Mouse (Mus musculus): ENCODE data around the gene Eif2a.
"Not testable (repeated sequence)": the region's sequence is repeated elsewhere in the genome, so short reads cannot be mapped to it uniquely, and the experiment has no call there.

The Eif2a gene

GRCm38 (mm10) chr3:58521361-58521760, 4.3 kb upstream of the Eif2a start:
- no peak for DNase-seq (ENCODE audit: low spot score in 2 of 2)

- no peak for DNase-seq (ENCODE audit: low spot score in 2 of 2)
Observed at GRCm38 (mm10) chr3:58523386-58523785, 2.2 kb upstream of the Eif2a start.

GRCm38 (mm10) chr3:58524246-58524645, 1.4 kb upstream of the Eif2a start:
- no peak for DNase-seq (ENCODE audit: low spot score in 2 of 2)

GRCm38 (mm10) chr3:58525166-58525565, 455 bp upstream of the Eif2a start:
- no peak for DNase-seq (ENCODE audit: low spot score in 2 of 2)

- DNase-seq (ENCODE audit: low spot score in 2 of 2), result no peak
Observed at GRCm38 (mm10) chr3:58526408-58526737, 752 bp downstream of the Eif2a start.

DNA sequence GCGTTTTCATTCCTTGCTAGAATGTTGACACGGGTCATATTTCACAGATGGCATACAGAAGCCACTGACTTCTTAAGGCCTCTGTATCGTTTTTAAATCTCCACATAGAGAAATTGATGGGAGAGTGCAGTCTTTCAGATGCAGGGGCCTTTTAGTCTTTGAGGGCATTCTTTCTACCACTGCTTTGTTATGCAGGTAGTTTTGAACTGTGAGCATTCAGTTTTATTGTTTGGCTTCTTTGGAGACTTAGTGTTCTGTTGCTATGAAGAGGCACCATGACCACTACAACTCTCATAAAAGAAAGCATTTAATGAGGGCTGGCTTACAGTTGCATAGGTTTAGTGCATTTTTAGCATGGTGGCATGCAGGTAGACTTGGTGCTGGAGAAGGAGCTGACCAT, 11.0 kb downstream of the Eif2a start:
- DNase-seq (ENCODE audit: low spot score in 2 of 2), result no peak

GRCm38 (mm10) chr3:58552001-58552811, 26.6 kb downstream of the Eif2a start:
- peak; percentile 10 to 12 for DNase-seq (ENCODE audit: low spot score in 2 of 2)

DNA sequence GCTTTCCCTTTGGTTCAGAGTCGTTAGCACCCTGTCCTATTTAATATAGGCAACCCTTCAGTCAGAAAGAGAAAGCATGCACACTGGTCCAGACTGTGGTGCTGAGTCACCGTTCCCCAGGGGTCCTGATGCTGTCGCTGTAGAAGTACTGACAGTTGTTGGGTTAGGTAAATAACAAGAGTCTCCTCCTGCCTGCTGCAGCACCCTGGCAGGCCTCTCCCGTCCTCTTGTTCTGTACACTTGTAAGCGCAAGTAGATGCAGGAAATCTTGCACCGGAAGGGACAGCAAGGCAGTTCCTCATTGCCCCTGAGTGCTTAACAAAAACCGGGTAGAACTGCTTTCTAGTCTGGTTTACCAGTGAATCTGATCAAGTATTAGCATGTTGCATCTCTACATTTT, 31.0 kb downstream of the Eif2a start:
- no peak for DNase-seq (ENCODE audit: low spot score in 2 of 2)

DNA sequence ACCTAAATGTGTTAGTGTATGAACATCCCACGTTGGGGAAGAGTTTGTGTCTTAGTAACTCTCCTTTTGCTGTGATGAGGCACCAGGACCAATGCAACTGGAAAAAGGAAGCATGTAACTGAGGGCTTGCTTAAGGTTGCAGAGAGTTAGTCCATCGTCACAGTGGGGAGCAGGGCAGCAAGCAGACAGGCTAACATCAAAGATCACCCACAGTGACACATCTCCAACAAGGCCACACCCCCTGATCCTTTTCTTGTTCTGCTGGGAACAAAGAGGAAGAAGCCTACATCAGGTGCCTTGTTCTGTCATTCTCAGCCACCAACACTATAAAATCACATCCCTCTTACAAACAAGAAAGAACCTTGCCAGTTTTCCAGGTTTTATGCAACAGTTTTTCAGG, 34.3 kb downstream of the Eif2a start:
- no peak for DNase-seq (ENCODE audit: low spot score in 2 of 2)

GRCm38 (mm10) chr3:58561437-58561836, 35.8 kb downstream of the Eif2a start:
- DNase-seq (ENCODE audit: low spot score in 2 of 2), result no peak

DNA sequence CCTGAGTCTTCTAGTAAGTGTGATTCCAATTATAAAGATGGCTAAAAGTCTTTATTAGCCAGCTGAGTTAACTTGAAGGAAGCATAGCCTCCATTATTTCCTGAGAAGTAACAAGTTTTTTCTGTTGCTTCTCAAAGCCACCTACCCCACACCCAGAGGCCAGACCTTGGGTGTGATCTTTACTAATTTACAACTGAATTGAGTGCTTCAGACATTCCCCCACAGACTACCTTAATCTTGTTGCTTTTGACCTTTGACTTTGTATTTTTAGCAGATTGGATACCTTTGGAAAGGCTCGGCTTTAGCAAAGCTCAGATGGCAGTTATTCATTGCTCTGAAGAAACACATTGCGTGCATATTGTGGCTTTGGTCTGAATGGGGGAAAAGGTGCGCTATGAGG, 45.2 kb downstream of the Eif2a start:
- no peak for DNase-seq (ENCODE audit: low spot score in 2 of 2)

- DNase-seq (ENCODE audit: low spot score in 2 of 2), result peak; percentile 94 to 95
Observed at GRCm38 (mm10) chr3:58576137-58577066, 50.8 kb downstream of the Eif2a start, which contains the start of gene Selenot. TSS of gene Selenot (plus strand) at chr3:58576636.

DNA sequence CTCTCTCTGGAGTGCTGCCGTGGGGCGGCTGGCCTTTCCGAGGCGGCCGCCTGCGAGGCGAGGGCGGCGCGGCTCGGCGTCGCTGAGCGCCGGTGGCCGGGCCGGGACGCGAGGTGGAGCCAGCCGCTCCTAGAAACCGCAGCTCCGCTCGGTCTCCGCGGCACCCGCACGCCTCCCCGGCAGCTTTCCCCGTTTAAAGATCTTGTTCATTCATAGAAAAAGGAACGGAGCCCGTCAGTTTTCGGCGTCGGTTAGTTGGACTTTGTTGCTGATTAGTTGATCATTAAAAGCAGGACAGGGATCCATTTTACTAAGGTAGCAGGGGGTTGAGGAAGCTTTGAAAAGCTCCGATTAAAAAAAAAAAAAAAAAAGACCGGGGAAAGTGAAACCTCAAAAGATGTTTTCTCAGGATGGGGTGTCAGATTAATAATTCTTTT, 51.5 kb downstream of the Eif2a start:
- DNase-seq (ENCODE audit: low spot score in 2 of 2), result no peak

DNA sequence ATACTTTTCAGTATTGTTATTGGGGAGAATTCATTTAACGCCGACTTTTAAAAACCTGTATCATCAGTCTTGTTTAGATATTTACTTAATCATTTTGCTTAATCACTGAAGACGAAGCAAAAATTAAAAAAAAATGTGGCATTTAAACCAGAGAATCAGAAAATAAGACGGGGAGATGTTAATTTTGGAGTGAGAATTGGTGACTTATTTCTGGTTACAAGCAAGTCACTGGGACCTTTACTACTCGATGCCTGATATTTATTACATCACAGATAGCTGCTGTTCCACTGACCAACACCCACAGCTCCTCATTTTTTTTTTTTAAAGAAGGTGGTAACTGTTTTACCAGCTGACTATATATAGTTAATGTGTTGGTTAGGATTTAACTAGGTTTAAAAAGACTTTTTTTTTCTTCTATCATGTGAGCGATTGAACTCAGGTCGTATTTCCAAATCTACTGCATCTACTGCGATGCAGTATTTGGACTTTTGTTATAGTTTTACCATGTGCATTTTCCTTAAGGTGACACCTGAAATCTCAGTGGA, 52.0 kb downstream of the Eif2a start:
- no peak for DNase-seq (ENCODE audit: low spot score in 2 of 2)

GRCm38 (mm10) chr3:58581530-58581929, 55.9 kb downstream of the Eif2a start:
- DNase-seq (ENCODE audit: low spot score in 2 of 2), result peak; percentile 6 to 11

- no peak for DNase-seq (ENCODE audit: low spot score in 2 of 2)
Observed at GRCm38 (mm10) chr3:58582297-58582696, 56.7 kb downstream of the Eif2a start.

GRCm38 (mm10) chr3:58582788-58583426, 57.3 kb downstream of the Eif2a start:
- DNase-seq (ENCODE audit: low spot score in 2 of 2), result peak; percentile 32 to 42

DNA sequence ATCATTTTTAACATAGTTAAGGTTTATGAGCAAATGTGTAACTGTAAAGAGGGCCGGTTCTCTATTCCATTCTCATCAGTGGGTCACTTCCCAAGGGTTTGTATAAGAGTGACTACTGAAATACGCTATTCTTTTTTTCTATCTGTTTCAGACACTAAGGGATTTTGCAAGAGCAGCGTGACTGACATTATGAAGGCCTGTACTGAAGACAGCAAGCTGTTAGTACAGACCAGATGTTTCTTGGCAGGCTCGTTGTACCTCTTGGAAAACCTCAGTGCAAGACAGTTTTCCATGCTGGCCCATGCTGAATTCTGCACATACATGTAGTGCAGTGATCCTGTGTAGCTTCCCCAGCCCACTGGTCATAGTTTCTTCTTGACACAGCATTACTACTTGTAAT, 64.9 kb downstream of the Eif2a start:
- not testable (repeated sequence) for DNase-seq (ENCODE audit: low spot score in 2 of 2)

DNA sequence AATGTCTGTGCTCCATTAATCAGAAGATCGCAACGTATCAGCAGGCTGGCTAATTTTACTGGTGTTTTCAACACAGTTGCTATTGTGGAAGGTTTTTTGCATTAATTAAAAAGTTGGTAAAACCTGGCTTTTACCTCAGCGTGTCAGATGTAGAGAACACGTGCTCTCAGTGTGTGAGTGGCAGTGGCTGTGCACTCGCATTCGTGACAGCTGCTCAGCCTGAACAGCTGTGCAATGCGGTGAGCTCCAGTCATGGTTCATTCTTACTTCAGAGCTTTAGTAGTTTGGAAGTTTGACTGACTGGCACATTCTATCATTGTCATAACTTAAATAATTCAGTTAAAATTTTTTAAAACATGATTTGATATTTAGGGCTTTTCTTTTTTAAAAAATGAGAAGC, 67.0 kb downstream of the Eif2a start:
- DNase-seq (ENCODE audit: low spot score in 2 of 2), result not testable (repeated sequence)

GRCm38 (mm10) chr3:58593623-58594022, 68.0 kb downstream of the Eif2a start:
- no peak for DNase-seq (ENCODE audit: low spot score in 2 of 2)
